Mouse (Mus musculus) liver, adult 2 months (tissue): ENCODE measurements at regions not wholly inside any gene's neighbourhood (a gene's known extent, or its start where the extent isn't known, plus 50 kb on each side); places are given as distances from the start of the nearest gene placed in this dataset.

Experiments used
- CTCF ChIP-seq: fragments of 200-500 bp; IDR thresholded peaks from 2 replicates; pipeline ENCODE4 v1.5.1; 2011; ENCODE audit warnings: low read depth, low read length, control low read depth
- POLR2A ChIP-seq: fragments of 200-500 bp; IDR thresholded peaks from 2 replicates; pipeline ENCODE4 v1.6.1; 2011; ENCODE audit warnings: low read length, control low read depth; ENCODE audit not compliant: insufficient read depth; ENCODE audit errors: extremely low read depth

DNA sequence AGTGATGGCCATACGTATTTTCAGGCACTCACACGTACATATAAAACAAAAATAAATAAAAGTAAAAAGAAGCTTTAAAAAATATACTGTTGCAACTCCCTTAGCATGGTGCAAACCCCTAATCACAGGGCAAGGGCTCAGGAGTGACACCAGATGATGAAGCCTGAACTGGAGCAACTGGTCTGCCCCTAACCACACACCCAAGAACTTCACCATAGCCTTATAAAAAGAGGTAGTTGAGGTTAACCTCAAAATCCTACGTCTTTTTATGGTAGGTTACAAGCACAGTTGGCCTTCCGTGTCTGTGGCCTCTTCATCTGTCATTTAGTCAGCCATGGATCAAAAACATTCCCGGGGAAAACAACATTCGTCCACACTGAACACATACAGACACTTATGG, 96.0 kb downstream of the Mtx3 start:
- TF ChIP-seq POLR2A (no peak), CTCF (no peak)
